Comparison of ENCODE assay signal across 8 mouse cellular contexts in the genomic region with DNA sequence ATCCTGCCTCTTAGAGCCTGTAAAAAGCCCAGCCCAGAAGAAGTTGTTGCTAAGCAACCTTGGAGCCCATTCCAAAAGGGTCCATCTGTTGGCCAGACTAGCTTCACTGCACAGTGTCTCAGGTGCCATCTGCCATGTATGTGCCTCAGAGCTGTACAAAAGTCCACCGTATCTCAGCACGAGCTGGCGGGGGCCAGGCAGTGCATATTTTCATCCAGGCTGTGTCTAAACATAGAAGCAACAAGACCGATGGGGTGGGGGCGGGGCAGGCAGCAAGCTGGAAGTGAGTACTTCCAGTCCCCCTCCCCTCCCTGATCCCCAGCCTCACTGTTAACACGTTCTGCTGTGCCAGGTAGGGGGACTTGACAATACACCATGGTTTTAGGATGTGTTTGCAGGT.
DNase-seq lines count a peak whose midpoint lies in the region; ATAC-seq and TF ChIP-seq lines count a peak whose summit lies in the region.

No protein-coding gene starts in this region.

- intact Hi-C loops in heart, postnatal 25 days (cut with DNase I): no loop called here

- no peaks in the 10 kb centered on the region for H3K36me3 ChIP-seq in forebrain, postnatal 0 days (ENCODE audit: insufficient read depth)
- no peaks in the 10 kb centered on the region for H3K36me3 ChIP-seq in midbrain, embryonic 15.5 days (replicated peaks)

- peak; percentile 37 for DNase-seq in ovary, postnatal 36 days (ENCODE audit: low spot score)
- DNase-seq in ovary, postnatal 14 days (ENCODE audit: low spot score): no peak
- DNase-seq in forebrain, postnatal 0 days: peak; percentile 87
- DNase-seq in heart, postnatal 25 days (ENCODE audit: low spot score): peak; percentile 34
- DNase-seq in layer of hippocampus, adult 9-10 months (ENCODE audit: low spot score): peak; percentile 68
- DNase-seq in c-Kit-positive CD71-positive TER-119-positive erythroid progenitor cells, embryonic 14.5 days (ENCODE audit: low spot score): no peak
- no peak for DNase-seq in thymus, postnatal 25 days

- H3K4me3 ChIP-seq in forebrain, postnatal 0 days (ENCODE audit: low read depth, low read length): no peak overlapping the region
- H3K4me3 ChIP-seq in midbrain, embryonic 15.5 days: no peak overlapping the region

- WGBS in forebrain, postnatal 0 days: 28% methylated on average over 6 of the region's 6 CpGs
- WGBS in midbrain, embryonic 15.5 days: 35% methylated on average over 6 of the region's 6 CpGs

- H3K27ac ChIP-seq in forebrain, postnatal 0 days (ENCODE audit: low read depth, low read length): 0 out of 2 replicates have a peak overlapping the region, but pooled peaks have one; percentile 31
- 0 out of 2 replicates have a peak overlapping the region, but pooled peaks have one; percentile 4 for H3K27ac ChIP-seq in midbrain, embryonic 15.5 days

- H3K9me3 ChIP-seq in forebrain, postnatal 0 days (ENCODE audit: low read length): no peaks in the 10 kb centered on the region
- H3K9me3 ChIP-seq in midbrain, embryonic 15.5 days: no peaks in the 10 kb centered on the region

- no peaks in the 10 kb centered on the region for H3K27me3 ChIP-seq in forebrain, postnatal 0 days (ENCODE audit: insufficient read depth, low read length)
- no peaks in the 10 kb centered on the region for H3K27me3 ChIP-seq in midbrain, embryonic 15.5 days (replicated peaks)

- TF ChIP-seq CTCF in forebrain, postnatal 0 days (IDR thresholded peaks at IDR 0.05; ENCODE audit: low read depth): peak; percentile 13; the same call in 1 of the 2 replicates

- no peak overlapping the region for H3K9ac ChIP-seq in forebrain, postnatal 0 days
- no peak overlapping the region for H3K9ac ChIP-seq in midbrain, embryonic 15.5 days

- peak; percentile 97 for ATAC-seq in forebrain, postnatal 0 days
- ATAC-seq in midbrain, embryonic 15.5 days (replicated peaks): peak; percentile 67

- no peak overlapping the region for H3K4me2 ChIP-seq in forebrain, postnatal 0 days (ENCODE audit: low read depth)
- H3K4me2 ChIP-seq in midbrain, embryonic 15.5 days: no peak overlapping the region

- H3K4me1 ChIP-seq in forebrain, postnatal 0 days (ENCODE audit: insufficient read depth): peaks cover 9% of the 10 kb centered on the region
- H3K4me1 ChIP-seq in midbrain, embryonic 15.5 days: peaks cover 6% of the 10 kb centered on the region

Comparison
In these comparisons a context has a peak if more than half of its experiments do, and no peak if none do; other contexts are left out.
1. DNase-seq: peak in ovary, postnatal 36 days (single experiment), forebrain, postnatal 0 days (single experiment), heart, postnatal 25 days (single experiment) and layer of hippocampus, adult 9-10 months (single experiment); none in ovary, postnatal 14 days (single experiment), c-Kit-positive CD71-positive TER-119-positive erythroid progenitor cells, embryonic 14.5 days (single experiment) and thymus, postnatal 25 days (single experiment).